Mouse (Mus musculus): ENCODE measurements around the gene Gm3453.
A peak's percentile ranks its signal among the peaks of the same experiment; 100 is the strongest.
"Not testable (repeated sequence)": the region's sequence is repeated elsewhere in the genome, so short reads cannot be mapped to it uniquely, and the experiment has no call there.

Gm3453 gene

DNA sequence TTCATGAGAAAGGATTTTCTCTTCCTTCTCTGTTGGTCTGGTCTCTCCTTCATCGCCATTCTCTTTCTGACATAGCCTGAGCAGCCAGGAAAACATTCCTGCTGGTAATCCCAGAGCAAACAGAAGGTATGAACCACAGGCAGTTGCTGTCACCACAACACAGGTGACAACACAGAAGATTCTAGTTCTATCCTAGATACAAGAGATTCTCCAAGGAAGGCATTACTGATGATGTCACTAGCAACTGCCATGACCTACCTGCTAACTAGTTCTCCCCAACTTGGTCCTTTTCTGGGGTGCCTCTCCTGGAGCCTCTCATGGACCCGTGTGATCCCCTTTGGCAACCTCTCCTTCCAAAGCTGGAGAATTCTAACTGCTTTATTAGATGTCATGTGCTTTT lies at the start of gene Gm3453:
Gm3453 (minus strand) TSS at position 101 of the 400 bp plus-strand sequence.
- DNase-seq (ENCODE audit: low spot score in 2 of 2): not testable (repeated sequence)

- peak; percentile 8 to 15 for DNase-seq (ENCODE audit: low spot score in 2 of 2)
These were observed 8.2 kb upstream of the Gm3453 start for GRCm38 (mm10) chr14:5987136-5987535.

DNA sequence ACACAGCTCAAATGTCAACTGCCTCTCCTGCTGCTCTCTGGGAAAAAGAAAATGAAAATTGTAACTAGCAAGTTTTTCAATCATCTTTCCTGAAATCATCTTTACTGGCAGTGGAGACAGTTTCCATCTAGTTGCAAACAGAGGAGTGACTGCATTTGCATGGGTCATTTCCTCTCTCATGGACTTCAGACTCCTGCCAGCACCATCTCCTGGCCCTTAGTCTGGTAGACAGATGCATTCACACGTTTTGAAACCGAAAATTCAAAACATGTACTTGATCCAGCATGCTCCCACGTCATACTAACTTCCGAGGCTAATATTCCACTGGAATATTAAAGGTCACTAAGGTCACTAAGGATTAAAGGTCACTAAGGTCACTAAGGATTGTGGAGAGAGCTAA lies 16.5 kb downstream of the Gm3453 start:
- DNase-seq (ENCODE audit: low spot score in 2 of 2): not testable (repeated sequence)

DNA sequence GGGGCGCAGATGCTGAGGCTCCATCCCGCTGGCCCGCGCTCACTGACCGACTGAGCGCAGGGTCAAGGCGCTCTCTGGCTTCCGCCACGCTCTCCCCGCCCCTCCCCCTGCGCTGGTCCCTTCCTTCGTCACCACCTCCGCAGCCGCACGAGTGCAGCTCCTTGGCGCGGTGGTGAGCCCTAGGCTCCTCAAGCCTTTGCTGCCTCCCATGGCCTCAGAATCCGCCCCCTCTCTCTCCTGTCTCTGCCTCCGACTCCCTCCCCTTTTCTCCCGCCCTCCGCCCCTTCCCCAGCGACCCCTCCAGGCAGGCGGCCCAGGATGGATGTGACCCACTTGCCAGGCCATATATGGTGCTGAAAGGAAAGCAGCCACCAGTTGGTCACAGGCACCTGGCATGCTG lies 17.3 kb downstream of the Gm3453 start, which contains the start of gene Gm3248:
Gm3248 (minus strand) TSS at position 111 of the 400 bp plus-strand sequence.
- peak in 1 of 2 experiments; percentile 9 for DNase-seq (ENCODE audit: low spot score in 2 of 2)

GRCm38 (mm10) chr14:5961102-5961501 lies 17.8 kb downstream of the Gm3453 start:
- DNase-seq (ENCODE audit: low spot score in 2 of 2): peak in 1 of 2 experiments; percentile 4

- not testable (repeated sequence) for DNase-seq (ENCODE audit: low spot score in 2 of 2)
These were observed 18.5 kb downstream of the Gm3453 start for GRCm38 (mm10) chr14:5960479-5960878.

GRCm38 (mm10) chr14:5923276-5923675 lies 55.7 kb downstream of the Gm3453 start:
- not testable (repeated sequence) for DNase-seq (ENCODE audit: low spot score in 2 of 2)

Data from spleen, postnatal 10 days (tissue).